Mouse (Mus musculus): ENCODE measurements around the gene Dctpp1. TPM values are rescaled to one million over a fixed set of nuclear protein-coding genes. Genes with fewer than 3 reads are reported as not detected.
A peak's percentile ranks its signal among the peaks of the same experiment; 100 is the strongest.

Dctpp1 gene
- total and polyA plus RNA-seq, 3 experiments = 238 to 290 TPM; not detected in 1

GRCm38 (mm10) chr7:127218670-127219069 lies 41.8 kb downstream of the Dctpp1 start:
- H3K9ac ChIP-seq (ENCODE audit: control insufficient read depth, low read depth, low read length, poor library complexity, severe bottlenecking) = peak overlapping the region; percentile 67
- no peaks in the 10 kb centered on the region for H3K9me3 ChIP-seq (replicated peaks; ENCODE audit: insufficient read depth, low read length)
- H3K4me1 ChIP-seq (ENCODE audit: control insufficient read depth in 1 of 2, insufficient read depth in 2 of 2, low read length in 2 of 2) = peaks cover 23 to 37% of the 10 kb centered on the region in 2 experiments
- peaks cover 0 to 20% of the 10 kb centered on the region in 2 experiments; a peak in 2 of 4 replicates for H3K36me3 ChIP-seq (ENCODE audit: control insufficient read depth in 1 of 2, insufficient read depth in 2 of 2, low read length in 2 of 2)
- DNase-seq (ENCODE audit: low read depth, low spot score) = peak; percentile 82
- peak overlapping the region; percentile 91 for H3K27ac ChIP-seq (ENCODE audit: control insufficient read depth, low read depth, low read length)
- peaks cover 3% of the 10 kb centered on the region for H3K79me2 ChIP-seq (ENCODE audit: control insufficient read depth, insufficient read depth, low read length, poor library complexity)
- H3K4me3 ChIP-seq (ENCODE audit: control insufficient read depth in 1 of 2, insufficient read depth in 1 of 2, low read depth in 2 of 2, low read length in 2 of 2) = peak overlapping the region; percentile 32 to 34; a peak in 3 of 4 replicates
- H3K27me3 ChIP-seq (ENCODE audit: control insufficient read depth in 1 of 2, insufficient read depth in 2 of 2, low read length in 2 of 2) = no peaks in the 10 kb centered on the region
- TF ChIP-seq TCF12 (IDR thresholded peaks at IDR 0.05; ENCODE audit: low read depth, low read length) (peak; percentile 64; the same call in 1 of the 2 replicates), MAX (IDR thresholded peaks at IDR 0.05; ENCODE audit: low read length) (peak; percentile 82), MEF2A (IDR thresholded peaks at IDR 0.05; ENCODE audit: extremely low read depth, insufficient replicate concordance, low read depth, low read length, poor library complexity, severe bottlenecking) (no peak), POLR2AphosphoS2 (IDR thresholded peaks at IDR 0.05; ENCODE audit: low read length) (no peak), HCFC1 (IDR thresholded peaks at IDR 0.05; ENCODE audit: low read depth, low read length) (no peak), UBTF (IDR thresholded peaks at IDR 0.05; ENCODE audit: borderline replicate concordance, insufficient read depth, low read depth, low read length) (no peak), ZMIZ1 (IDR thresholded peaks at IDR 0.05; ENCODE audit: low read depth, low read length) (peak; percentile 32; the same call in 1 of the 2 replicates), NELFE (IDR thresholded peaks at IDR 0.05; ENCODE audit: low read depth, low read length) (peak; percentile 30; the same call in 1 of the 2 replicates), POLR2AphosphoS5 (IDR thresholded peaks at IDR 0.05; ENCODE audit: borderline replicate concordance, low read depth, low read length) (no peak), NRF1 (IDR thresholded peaks at IDR 0.05; ENCODE audit: insufficient read depth, low read depth, low read length, poor library complexity, severe bottlenecking) (no peak), CTCF (IDR thresholded peaks at IDR 0.05 in 2 of 3, conservative IDR thresholded peaks at IDR 0.05 in 1 of 3; ENCODE audit: control insufficient read depth in 1 of 3, insufficient read depth in 1 of 3, low read depth in 2 of 3, low read length in 3 of 3, poor library complexity in 1 of 3, severe bottlenecking in 1 of 3) (no peak), CHD2 (IDR thresholded peaks at IDR 0.05; ENCODE audit: low read length) (no peak), BHLHE40 (IDR thresholded peaks at IDR 0.05; ENCODE audit: borderline replicate concordance, low read depth, low read length) (no peak), MAFK (IDR thresholded peaks at IDR 0.05; ENCODE audit: borderline replicate concordance, low read depth, low read length) (0 out of 2 replicates have a peak, but pooled peaks have one; percentile 35), GATA1 (IDR thresholded peaks at IDR 0.05; ENCODE audit: low read depth, low read length) (peak; percentile 83), TBP (IDR thresholded peaks at IDR 0.05; ENCODE audit: low read depth, low read length) (peak; percentile 65), GABPA (IDR thresholded peaks at IDR 0.05; ENCODE audit: low read depth, low read length) (no peak), RAD21 (IDR thresholded peaks at IDR 0.05; ENCODE audit: low read depth, low read length) (no peak), EP300 (IDR thresholded peaks at IDR 0.05; ENCODE audit: low read depth in 1 of 2, low read length in 2 of 2) (peak; percentile 74 to 87), ZKSCAN1 (IDR thresholded peaks at IDR 0.05; ENCODE audit: low read depth, low read length) (0 out of 2 replicates have a peak, but pooled peaks have one; percentile 11), MYB (IDR thresholded peaks at IDR 0.05; ENCODE audit: low read depth, low read length) (no peak), CHD1 (IDR thresholded peaks at IDR 0.05; ENCODE audit: low read depth, low read length) (no peak), ETS1 (IDR thresholded peaks at IDR 0.05; ENCODE audit: low read depth, low read length) (peak; percentile 87), USF2 (IDR thresholded peaks at IDR 0.05; ENCODE audit: borderline replicate concordance in 1 of 2, insufficient read depth in 1 of 2, low read depth in 1 of 2, low read length in 2 of 2) (no peak), MYC (IDR thresholded peaks at IDR 0.05; ENCODE audit: low read depth, low read length) (peak; percentile 59; the same call in 1 of the 2 replicates), MXI1 (IDR thresholded peaks at IDR 0.05; ENCODE audit: low read depth, low read length) (0 out of 2 replicates have a peak, but pooled peaks have one; percentile 44), ZNF384 (IDR thresholded peaks at IDR 0.05; ENCODE audit: low read depth, low read length) (peak; percentile 96), SIN3A (IDR thresholded peaks at IDR 0.05; ENCODE audit: low read length) (peak; percentile 82), POLR2A (IDR thresholded peaks at IDR 0.05; ENCODE audit: control insufficient read depth in 1 of 2, insufficient read depth in 1 of 2, low read depth in 1 of 2, low read length in 2 of 2, poor library complexity in 1 of 2) (no peak; a peak in 1 of 4 replicates), JUND (IDR thresholded peaks at IDR 0.05; ENCODE audit: low read depth, low read length) (no peak), SMC3 (IDR thresholded peaks at IDR 0.05; ENCODE audit: low read depth, low read length) (no peak), TAL1 (IDR thresholded peaks at IDR 0.05; ENCODE audit: low read length) (peak; percentile 90), KAT2A (conservative IDR thresholded peaks at IDR 0.05; ENCODE audit: low read depth, low read length) (no peak), RCOR1 (IDR thresholded peaks at IDR 0.05; ENCODE audit: low read depth, low read length) (no peak), ZC3H11A (IDR thresholded peaks at IDR 0.05; ENCODE audit: low read depth, low read length) (no peak), E2F4 (IDR thresholded peaks at IDR 0.05; ENCODE audit: borderline replicate concordance, low read depth, low read length) (no peak), USF1 (IDR thresholded peaks at IDR 0.05; ENCODE audit: low read depth, low read length) (no peak)

Measured in MEL (cell line).